ENCODE assay signal across 25 mouse cellular contexts in genomic region chr13:53730259-53730902, GRCm38 (mm10).
DNase-seq lines count a peak whose midpoint lies in the region; ATAC-seq and TF ChIP-seq lines count a peak whose summit lies in the region.
"Had no signal": no experiment of that assay in that cellular context is flagged by ENCODE, and none has a peak within 500 bp of the region (broad histone marks: within the 10 kb centered on the region; RNA-seq: fewer than 3 reads in every experiment).

No protein-coding gene starts in this region.

- ATAC-seq in forebrain, postnatal 0 days: no peak
- no peak for ATAC-seq in midbrain, embryonic 12.5 days (ENCODE audit: low FRiP score, low read depth)
- no peak for ATAC-seq in midbrain, postnatal 0 days (ENCODE audit: low FRiP score)
- peak; percentile 33; the same call in 1 of the 2 replicates for ATAC-seq in stomach, embryonic 16.5 days (ENCODE audit: insufficient read depth, low FRiP score)
- no peak for ATAC-seq in megakaryocyte progenitor cell, adult 5-6 weeks (replicated peaks; ENCODE audit: poor library complexity)
- ATAC-seq: CD4-positive, CD25-positive, alpha-beta regulatory T cell, adult 4 months; forebrain, embryonic 15.5 days; intestine, postnatal 0 days; liver, postnatal 0 days; Patski had no signal

- H3K4me2 ChIP-seq in forebrain, postnatal 0 days (ENCODE audit: low read depth): no peak overlapping the region
- H3K4me2 ChIP-seq in midbrain, embryonic 12.5 days (replicated peaks): no peak overlapping the region
- H3K4me2 ChIP-seq in midbrain, postnatal 0 days (ENCODE audit: low read depth, low read length, poor library complexity, severe bottlenecking): no peak overlapping the region
- H3K4me2 ChIP-seq in stomach, embryonic 16.5 days (ENCODE audit: low read depth, low read length): no peak overlapping the region
- H3K4me2 ChIP-seq: embryonic facial prominence, embryonic 12.5 days; forebrain, embryonic 15.5 days; heart, embryonic 11.5 days; hindbrain, embryonic 12.5 days; limb, embryonic 12.5 days; liver, embryonic 11.5 days had no signal

- H3K27me3 ChIP-seq in forebrain, embryonic 10.5 days (ENCODE audit: poor library complexity, severe bottlenecking): no peaks in the 10 kb centered on the region
- no peaks in the 10 kb centered on the region for H3K27me3 ChIP-seq in forebrain, postnatal 0 days (ENCODE audit: insufficient read depth, low read length)
- no peaks in the 10 kb centered on the region for H3K27me3 ChIP-seq in midbrain, embryonic 12.5 days
- H3K27me3 ChIP-seq in midbrain, postnatal 0 days (ENCODE audit: insufficient read depth, low read length): no peaks in the 10 kb centered on the region
- no peaks in the 10 kb centered on the region for H3K27me3 ChIP-seq in stomach, embryonic 16.5 days (ENCODE audit: control insufficient read depth, insufficient read depth, low read length)
- H3K27me3 ChIP-seq: embryonic facial prominence, embryonic 12.5 days; forebrain, embryonic 15.5 days; hindbrain, embryonic 12.5 days; limb, embryonic 12.5 days; megakaryocyte, embryonic 14.5 days; Patski had no signal

- 0 out of 2 replicates have a peak overlapping the region, but pooled peaks have one; percentile 20 for H3K27ac ChIP-seq in forebrain, embryonic 10.5 days
- H3K27ac ChIP-seq in forebrain, postnatal 0 days (ENCODE audit: low read depth, low read length): no peak overlapping the region
- peak overlapping the region; percentile 15; the same call in 1 of the 2 replicates for H3K27ac ChIP-seq in midbrain, embryonic 12.5 days (replicated peaks)
- no peak overlapping the region for H3K27ac ChIP-seq in midbrain, postnatal 0 days (ENCODE audit: low read depth, low read length)
- no peak overlapping the region for H3K27ac ChIP-seq in stomach, embryonic 16.5 days (ENCODE audit: low read length)
- H3K27ac ChIP-seq: embryonic facial prominence, embryonic 12.5 days; forebrain, embryonic 15.5 days; hindbrain, embryonic 12.5 days; limb, embryonic 12.5 days had no signal

- DNase-seq in forebrain, embryonic 10.5 days (ENCODE audit: extremely low spot score, low spot score): no peak
- no peak for DNase-seq in forebrain, postnatal 0 days
- no peak for DNase-seq in midbrain, postnatal 0 days (ENCODE audit: low spot score)
- peak; percentile 12 for DNase-seq in embryo, embryonic 9.5 days (ENCODE audit: extremely low spot score)
- DNase-seq in adrenal gland, adult 2 months: no peak
- DNase-seq: cerebellum, adult 18-20 months; cerebellum, postnatal 25 days; gastrocnemius, postnatal 10 days; heart, postnatal 10 days; kidney, postnatal 25 days; liver, postnatal 0 days; lung, postnatal 14 days had no signal

- 75% methylated on average over 10 of the region's 10 CpGs for WGBS in forebrain, embryonic 10.5 days
- WGBS in forebrain, postnatal 0 days: 62% methylated on average over 10 of the region's 10 CpGs
- WGBS in midbrain, embryonic 12.5 days: 73% methylated on average over 10 of the region's 10 CpGs
- WGBS in midbrain, postnatal 0 days: 80% methylated on average over 10 of the region's 10 CpGs
- WGBS in stomach, embryonic 16.5 days: 42% methylated on average over 10 of the region's 10 CpGs

- H3K4me3 ChIP-seq in forebrain, embryonic 10.5 days: no peak overlapping the region
- no peak overlapping the region for H3K4me3 ChIP-seq in forebrain, postnatal 0 days (ENCODE audit: low read depth, low read length)
- no peak overlapping the region for H3K4me3 ChIP-seq in midbrain, embryonic 12.5 days
- no peak overlapping the region for H3K4me3 ChIP-seq in midbrain, postnatal 0 days (ENCODE audit: low read depth, low read length)
- no peak overlapping the region for H3K4me3 ChIP-seq in stomach, embryonic 16.5 days (replicated peaks; ENCODE audit: low read length)
- H3K4me3 ChIP-seq: embryonic facial prominence, embryonic 12.5 days; forebrain, embryonic 15.5 days; hindbrain, embryonic 12.5 days; limb, embryonic 12.5 days; megakaryocyte, embryonic 14.5 days had no signal

- TF ChIP-seq CTCF in forebrain, postnatal 0 days (IDR thresholded peaks at IDR 0.05; ENCODE audit: low read depth): no peak
- TF ChIP-seq CTCF in midbrain, postnatal 0 days (IDR thresholded peaks at IDR 0.05): no peak

- no peaks in the 10 kb centered on the region for H3K36me3 ChIP-seq in forebrain, embryonic 10.5 days (replicated peaks)
- no peaks in the 10 kb centered on the region for H3K36me3 ChIP-seq in forebrain, postnatal 0 days (ENCODE audit: insufficient read depth)
- no peaks in the 10 kb centered on the region for H3K36me3 ChIP-seq in midbrain, embryonic 12.5 days
- H3K36me3 ChIP-seq in midbrain, postnatal 0 days (ENCODE audit: insufficient read depth, low read length): no peaks in the 10 kb centered on the region
- H3K36me3 ChIP-seq in stomach, embryonic 16.5 days (ENCODE audit: control insufficient read depth, insufficient read depth, low read length): no peaks in the 10 kb centered on the region
- H3K36me3 ChIP-seq: embryonic facial prominence, embryonic 12.5 days; forebrain, embryonic 15.5 days; hindbrain, embryonic 12.5 days; limb, embryonic 12.5 days had no signal

- H3K4me1 ChIP-seq in forebrain, embryonic 10.5 days: peaks cover 7% of the 10 kb centered on the region; the same call in 1 of the 2 replicates
- H3K4me1 ChIP-seq in forebrain, postnatal 0 days (ENCODE audit: insufficient read depth): no peaks in the 10 kb centered on the region
- H3K4me1 ChIP-seq in midbrain, embryonic 12.5 days: no peaks in the 10 kb centered on the region
- no peaks in the 10 kb centered on the region for H3K4me1 ChIP-seq in midbrain, postnatal 0 days (ENCODE audit: insufficient read depth, low read length)
- H3K4me1 ChIP-seq in stomach, embryonic 16.5 days (ENCODE audit: control insufficient read depth, insufficient read depth, low read length): no peaks in the 10 kb centered on the region
- H3K4me1 ChIP-seq: embryonic facial prominence, embryonic 12.5 days; hindbrain, embryonic 12.5 days; limb, embryonic 12.5 days; megakaryocyte, embryonic 14.5 days had no signal

- H3K9me3 ChIP-seq in forebrain, embryonic 10.5 days: no peaks in the 10 kb centered on the region
- H3K9me3 ChIP-seq in forebrain, postnatal 0 days (ENCODE audit: low read length): no peaks in the 10 kb centered on the region
- H3K9me3 ChIP-seq in midbrain, embryonic 12.5 days: no peaks in the 10 kb centered on the region
- H3K9me3 ChIP-seq in midbrain, postnatal 0 days (ENCODE audit: low read length): no peaks in the 10 kb centered on the region
- H3K9me3 ChIP-seq in stomach, embryonic 16.5 days (replicated peaks; ENCODE audit: control insufficient read depth, low read length): no peaks in the 10 kb centered on the region
- H3K9me3 ChIP-seq: embryonic facial prominence, embryonic 12.5 days; forebrain, embryonic 15.5 days; hindbrain, embryonic 12.5 days had no signal

- no peak overlapping the region for H3K9ac ChIP-seq in forebrain, postnatal 0 days
- no peak overlapping the region for H3K9ac ChIP-seq in midbrain, embryonic 12.5 days (replicated peaks)
- no peak overlapping the region for H3K9ac ChIP-seq in midbrain, postnatal 0 days (replicated peaks; ENCODE audit: low read length, poor library complexity, severe bottlenecking)
- H3K9ac ChIP-seq in stomach, embryonic 16.5 days (ENCODE audit: low read length): no peak overlapping the region
- H3K9ac ChIP-seq: embryonic facial prominence, embryonic 12.5 days; forebrain, embryonic 15.5 days; hindbrain, embryonic 12.5 days; limb, embryonic 12.5 days; liver, postnatal 0 days had no signal

Comparison
In these comparisons a context has a peak if more than half of its experiments do, and no peak if none do; other contexts are left out.
1. H3K27ac ChIP-seq: peak in forebrain, embryonic 10.5 days (single experiment) and midbrain, embryonic 12.5 days (single experiment); none in forebrain, postnatal 0 days (single experiment), midbrain, postnatal 0 days (single experiment) and stomach, embryonic 16.5 days (single experiment).